Mouse (Mus musculus): ENCODE data around the gene Erbb3.
"Not testable (repeated sequence)": the region's sequence is repeated elsewhere in the genome, so short reads cannot be mapped to it uniquely, and the experiment has no call there.

DNA sequence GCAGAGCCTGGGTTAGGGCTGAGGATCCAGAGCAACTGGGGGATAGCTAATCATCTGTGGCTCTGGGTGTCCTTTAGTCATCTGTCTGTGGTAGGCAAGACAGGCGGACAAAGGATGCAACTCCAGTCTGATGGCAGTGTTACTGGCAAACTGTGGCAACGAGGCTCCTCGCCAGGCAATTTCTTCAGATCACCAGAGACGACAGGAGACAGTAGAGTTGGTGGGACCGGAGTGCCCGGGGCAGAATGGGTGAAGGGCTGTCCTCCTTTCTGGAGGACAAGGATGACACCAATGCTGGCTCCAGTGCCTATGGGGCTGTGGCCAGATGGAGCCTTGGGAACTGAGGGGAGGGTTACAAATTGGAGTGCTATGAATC, 39.8 kb downstream of the Erbb3 start:
- not testable (repeated sequence) for TF ChIP-seq CTCF (IDR thresholded peaks at IDR 0.05; ENCODE audit: insufficient read depth, low read length); POLR2A (IDR thresholded peaks at IDR 0.05; ENCODE audit: borderline replicate concordance, extremely low read depth, low read depth, low read length)

Measured in lung, adult 2 months (tissue).